Mouse (Mus musculus): ENCODE results near the gene Rnf114. TPM values are rescaled to one million over a fixed set of nuclear protein-coding genes. Genes with fewer than 3 reads are reported as not detected.

Gene Rnf114
- polyA plus RNA-seq, 1 experiment = 102 TPM

DNA sequence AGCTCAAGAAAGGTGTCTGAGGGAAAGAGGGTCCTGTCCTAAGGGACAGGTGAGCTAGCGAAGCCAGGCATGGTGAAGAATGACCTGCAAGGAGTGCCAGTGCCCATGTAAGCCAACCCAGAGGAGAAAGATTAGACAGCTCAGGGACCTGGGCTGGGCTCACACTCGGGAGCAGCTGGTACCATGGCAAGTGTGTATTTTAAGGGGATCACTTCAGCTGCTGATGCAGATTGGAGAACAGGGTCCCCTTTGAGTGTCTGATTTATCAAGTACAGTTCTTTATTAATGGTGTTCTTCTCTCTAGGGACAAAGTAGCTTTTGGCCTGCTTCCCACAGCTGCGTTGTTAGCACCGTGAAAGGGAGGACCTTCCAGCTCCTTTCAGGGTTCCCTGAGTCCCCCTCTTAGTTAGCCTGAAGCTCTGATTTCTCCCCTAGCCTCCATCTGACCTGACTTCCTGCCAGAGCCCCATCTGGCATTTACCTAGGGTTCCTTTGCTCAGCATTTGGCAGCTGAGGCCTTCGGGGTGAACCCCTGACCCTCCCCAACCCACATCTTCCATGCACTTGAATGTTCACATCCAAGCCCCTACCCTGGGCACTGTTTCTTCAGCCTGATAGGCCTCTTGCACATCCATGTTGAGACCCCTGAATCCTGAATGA is 36.0 kb upstream of the Rnf114 start:
- TF ChIP-seq POLR2A (IDR thresholded peaks at IDR 0.05; ENCODE audit: extremely low read depth, insufficient read depth, low read length) = no peak
- TF ChIP-seq CTCF (IDR thresholded peaks at IDR 0.05; ENCODE audit: extremely low read depth, insufficient read depth, low read length) = no peak
- Histone ChIP-seq H3K27ac (ENCODE audit: insufficient read depth, low read length) (no peak overlapping the region), H3K4me3 (ENCODE audit: insufficient read depth, low read length) (no peak overlapping the region), H3K4me1 (ENCODE audit: control insufficient read depth, insufficient read depth, low read length) (no peaks in the 10 kb centered on the region)

GRCm38 (mm10) chr2:167457213-167457612 is 35.2 kb upstream of the Rnf114 start:
- Histone ChIP-seq H3K4me3 (ENCODE audit: insufficient read depth, low read length) (no peak overlapping the region), H3K27ac (ENCODE audit: insufficient read depth, low read length) (no peak overlapping the region), H3K4me1 (ENCODE audit: control insufficient read depth, insufficient read depth, low read length) (no peaks in the 10 kb centered on the region)
- TF ChIP-seq CTCF (IDR thresholded peaks at IDR 0.05; ENCODE audit: extremely low read depth, insufficient read depth, low read length) (no peak), POLR2A (IDR thresholded peaks at IDR 0.05; ENCODE audit: extremely low read depth, insufficient read depth, low read length) (no peak)

GRCm38 (mm10) chr2:167458548-167458947 is 33.9 kb upstream of the Rnf114 start:
- Histone ChIP-seq H3K4me3 (ENCODE audit: insufficient read depth, low read length) (no peak overlapping the region), H3K27ac (ENCODE audit: insufficient read depth, low read length) (no peak overlapping the region), H3K4me1 (ENCODE audit: control insufficient read depth, insufficient read depth, low read length) (no peaks in the 10 kb centered on the region)
- TF ChIP-seq POLR2A (IDR thresholded peaks at IDR 0.05; ENCODE audit: extremely low read depth, insufficient read depth, low read length) = no peak

DNA sequence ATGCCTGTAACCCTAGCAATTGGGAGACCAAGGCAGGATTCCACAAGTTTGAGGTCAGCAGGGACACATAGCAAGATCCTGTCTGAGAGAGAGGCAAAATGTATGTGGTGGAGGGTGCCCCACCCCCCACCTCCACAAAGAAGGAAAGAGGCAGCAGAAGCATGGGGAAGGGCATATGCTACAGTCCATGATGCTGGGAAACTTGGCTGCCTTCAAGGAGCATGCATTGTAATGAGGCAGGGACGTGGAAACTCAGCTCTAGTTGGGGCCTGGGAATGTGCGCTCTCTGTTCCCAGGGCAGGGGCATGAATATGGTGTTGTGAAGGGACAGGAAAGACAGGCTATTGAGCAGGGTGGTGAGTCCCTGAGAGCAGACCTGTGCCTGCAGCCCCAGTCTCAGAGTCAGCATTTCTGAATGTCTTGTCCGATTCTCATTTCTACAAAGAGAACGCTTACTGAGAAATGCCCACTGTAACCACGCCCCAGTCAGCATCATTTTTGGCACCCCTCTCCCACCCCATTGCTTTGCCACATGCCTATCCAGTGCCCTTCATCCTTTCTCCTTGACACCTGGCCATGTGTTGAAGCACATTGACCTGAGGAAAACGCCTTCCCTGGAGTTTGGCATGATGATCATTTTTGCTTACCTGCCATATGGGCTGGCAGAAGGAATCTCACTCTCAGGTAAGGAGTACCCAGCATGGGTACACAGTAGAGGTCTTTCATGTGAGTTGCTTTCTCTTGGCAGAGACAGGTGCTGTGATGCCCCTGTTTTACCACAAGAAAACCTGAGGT is 33.2 kb upstream of the Rnf114 start:
- Histone ChIP-seq H3K27ac (ENCODE audit: insufficient read depth, low read length) (no peak overlapping the region), H3K4me1 (ENCODE audit: control insufficient read depth, insufficient read depth, low read length) (no peaks in the 10 kb centered on the region)

DNA sequence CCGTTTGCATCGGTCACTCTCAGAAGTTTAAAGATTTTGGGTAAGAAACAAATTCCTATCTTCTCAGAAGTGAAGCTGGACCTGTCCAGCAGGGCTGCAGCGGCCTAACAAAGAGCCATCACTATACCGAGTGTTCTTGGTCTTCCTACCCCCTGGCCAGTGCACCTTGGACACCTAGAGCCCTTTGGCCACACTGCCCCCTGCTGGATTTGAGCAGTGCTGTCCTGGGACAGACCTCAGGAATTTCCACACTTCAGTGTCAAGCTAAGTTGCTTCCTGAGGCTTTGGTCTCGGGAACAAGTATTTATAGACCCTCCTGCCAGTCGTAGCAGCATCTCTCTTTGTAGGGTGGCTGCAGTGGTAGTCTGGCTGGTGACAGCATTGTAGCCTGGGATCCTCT is 29.5 kb upstream of the Rnf114 start:
- Histone ChIP-seq H3K4me1 (ENCODE audit: control insufficient read depth, insufficient read depth, low read length) (no peaks in the 10 kb centered on the region), H3K27ac (ENCODE audit: insufficient read depth, low read length) (no peak overlapping the region), H3K4me3 (ENCODE audit: insufficient read depth, low read length) (no peak overlapping the region)
- TF ChIP-seq POLR2A (IDR thresholded peaks at IDR 0.05; ENCODE audit: extremely low read depth, insufficient read depth, low read length) (no peak), CTCF (IDR thresholded peaks at IDR 0.05; ENCODE audit: extremely low read depth, insufficient read depth, low read length) (peak; percentile 76)

More for the DNA sequence above, 33.2 kb upstream of the Rnf114 start:
- no peak overlapping the region for H3K4me3 ChIP-seq (ENCODE audit: insufficient read depth, low read length)
- no peak for TF ChIP-seq POLR2A (IDR thresholded peaks at IDR 0.05; ENCODE audit: extremely low read depth, insufficient read depth, low read length)
- TF ChIP-seq CTCF (IDR thresholded peaks at IDR 0.05; ENCODE audit: extremely low read depth, insufficient read depth, low read length) = no peak

- H3K4me1 ChIP-seq (ENCODE audit: control insufficient read depth, insufficient read depth, low read length) = no peaks in the 10 kb centered on the region
- no peak overlapping the region for H3K27ac ChIP-seq (ENCODE audit: insufficient read depth, low read length)
- H3K4me3 ChIP-seq (ENCODE audit: insufficient read depth, low read length) = no peak overlapping the region
- TF ChIP-seq CTCF (IDR thresholded peaks at IDR 0.05; ENCODE audit: extremely low read depth, insufficient read depth, low read length) = no peak
- TF ChIP-seq POLR2A (IDR thresholded peaks at IDR 0.05; ENCODE audit: extremely low read depth, insufficient read depth, low read length) = no peak
Measured at GRCm38 (mm10) chr2:167463802-167464201, 28.6 kb upstream of the Rnf114 start.

DNA sequence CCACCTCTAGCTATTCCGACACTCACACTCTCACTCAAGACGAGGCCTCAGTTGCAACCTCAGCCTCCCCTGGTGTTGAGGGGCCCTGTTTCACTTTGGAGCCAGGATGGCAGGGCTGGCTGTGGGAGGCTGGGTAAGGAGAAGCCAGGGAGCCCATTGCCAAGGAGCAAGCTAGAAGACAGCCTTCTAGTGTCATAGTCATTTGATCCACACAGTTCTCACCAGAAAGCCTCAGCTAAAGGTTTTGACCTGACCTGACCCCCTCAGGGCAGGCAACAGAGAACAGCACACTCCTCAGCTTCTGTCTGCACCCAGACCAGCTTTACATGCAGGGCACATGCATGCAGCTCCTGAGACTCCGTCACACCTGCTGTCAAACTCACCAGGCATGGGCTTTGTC is 26.5 kb upstream of the Rnf114 start:
- no peak overlapping the region for H3K27ac ChIP-seq (ENCODE audit: insufficient read depth, low read length)
- H3K4me3 ChIP-seq (ENCODE audit: insufficient read depth, low read length) = no peak overlapping the region
- TF ChIP-seq POLR2A (IDR thresholded peaks at IDR 0.05; ENCODE audit: extremely low read depth, insufficient read depth, low read length) = no peak
- no peak for TF ChIP-seq CTCF (IDR thresholded peaks at IDR 0.05; ENCODE audit: extremely low read depth, insufficient read depth, low read length)
- no peaks in the 10 kb centered on the region for H3K4me1 ChIP-seq (ENCODE audit: control insufficient read depth, insufficient read depth, low read length)

DNA sequence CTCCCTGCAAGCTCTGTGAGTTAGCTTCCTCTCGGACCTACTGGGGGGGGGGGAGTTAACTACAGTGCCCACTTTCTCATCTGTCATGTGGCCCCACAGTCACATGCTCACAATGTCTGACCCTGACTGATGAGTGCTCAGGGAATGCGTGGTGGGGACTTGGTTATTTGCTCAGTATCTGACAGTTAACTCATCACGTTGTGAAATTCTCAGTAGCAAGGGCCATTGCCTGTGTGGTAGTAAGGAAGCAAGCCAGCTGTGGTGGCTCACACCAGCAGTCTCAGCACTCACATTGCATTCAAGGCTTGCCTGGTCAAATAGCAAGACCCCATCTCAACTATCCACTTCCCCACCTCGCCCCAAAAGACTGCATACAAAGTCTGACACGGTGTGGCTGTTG is 25.2 kb upstream of the Rnf114 start:
- Histone ChIP-seq H3K4me3 (ENCODE audit: insufficient read depth, low read length) (no peak overlapping the region), H3K4me1 (ENCODE audit: control insufficient read depth, insufficient read depth, low read length) (no peaks in the 10 kb centered on the region), H3K27ac (ENCODE audit: insufficient read depth, low read length) (no peak overlapping the region)
- no peak for TF ChIP-seq CTCF (IDR thresholded peaks at IDR 0.05; ENCODE audit: extremely low read depth, insufficient read depth, low read length)

DNA sequence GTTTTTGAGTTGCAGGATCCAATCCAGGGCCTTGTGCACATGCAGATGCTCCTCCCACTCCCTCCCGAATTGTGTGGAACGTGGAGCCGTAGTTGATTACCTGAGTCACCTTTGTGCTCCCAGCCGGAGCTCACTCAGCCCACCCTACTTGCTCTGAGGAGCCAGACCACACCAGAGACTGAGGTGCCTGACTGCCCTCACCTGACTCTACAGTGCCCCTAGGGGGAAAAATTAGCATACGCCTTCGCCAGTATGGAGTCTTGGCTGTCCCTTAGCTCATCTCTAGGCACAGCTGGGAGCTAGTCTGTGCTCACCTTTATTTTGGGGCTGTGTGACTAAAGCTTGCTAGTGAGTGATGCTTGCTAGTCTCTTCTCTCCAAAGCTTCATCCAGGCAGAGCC is 24.0 kb upstream of the Rnf114 start:
- Histone ChIP-seq H3K4me1 (ENCODE audit: control insufficient read depth, insufficient read depth, low read length) (no peaks in the 10 kb centered on the region), H3K27ac (ENCODE audit: insufficient read depth, low read length) (no peak overlapping the region), H3K4me3 (ENCODE audit: insufficient read depth, low read length) (no peak overlapping the region)
- TF ChIP-seq CTCF (IDR thresholded peaks at IDR 0.05; ENCODE audit: extremely low read depth, insufficient read depth, low read length) (no peak), POLR2A (IDR thresholded peaks at IDR 0.05; ENCODE audit: extremely low read depth, insufficient read depth, low read length) (no peak)

- TF ChIP-seq CTCF (IDR thresholded peaks at IDR 0.05; ENCODE audit: extremely low read depth, insufficient read depth, low read length) (no peak), POLR2A (IDR thresholded peaks at IDR 0.05; ENCODE audit: extremely low read depth, insufficient read depth, low read length) (no peak)
Measured at GRCm38 (mm10) chr2:167470611-167471010, 21.8 kb upstream of the Rnf114 start.

More at GRCm38 (mm10) chr2:167470611-167471010, 21.8 kb upstream of the Rnf114 start:
- H3K4me3 ChIP-seq (ENCODE audit: insufficient read depth, low read length) = no peak overlapping the region
- H3K27ac ChIP-seq (ENCODE audit: insufficient read depth, low read length) = no peak overlapping the region
- no peaks in the 10 kb centered on the region for H3K4me1 ChIP-seq (ENCODE audit: control insufficient read depth, insufficient read depth, low read length)

All from cortical plate, adult 2 months (tissue).